Mouse (Mus musculus) kidney, adult 2 months (tissue): ENCODE measurements around the gene Sox5.

Source experiments
- CTCF ChIP-seq: fragments of 200-500 bp; conservative IDR thresholded peaks from 2 replicates; pipeline ENCODE4 v1.5.1; 2011; ENCODE audit warnings: low read depth, mild to moderate bottlenecking, control low read depth, low read length, moderate library complexity, mixed read lengths; ENCODE audit not compliant: insufficient read depth, insufficient read length
- POLR2A ChIP-seq: fragments of 200-500 bp; IDR thresholded peaks from one replicate; pipeline ENCODE4 v1.6.1; 2011; ENCODE audit warnings: low read depth, low read length, control low read depth

DNA sequence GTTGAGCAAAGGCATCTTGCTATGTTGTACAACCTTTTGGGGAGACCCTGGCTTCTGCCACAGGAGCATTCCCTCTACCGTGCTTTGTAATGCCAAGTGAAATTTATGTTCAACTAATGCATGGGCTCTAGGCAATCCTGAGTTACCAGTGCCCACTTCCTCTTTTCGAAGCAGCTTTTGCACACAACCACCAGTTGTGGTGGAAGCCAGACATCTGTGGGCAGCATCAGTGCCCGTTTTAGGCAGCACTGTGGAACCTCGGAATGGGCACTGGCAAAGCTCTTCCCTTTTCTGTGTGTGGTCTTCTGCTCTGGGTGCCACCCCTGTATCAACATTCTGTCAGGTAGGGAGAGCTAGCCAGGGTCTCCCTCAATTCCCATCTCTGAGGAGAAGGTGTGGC, 36.2 kb upstream of the Sox5 start:
- TF ChIP-seq CTCF = no peak
- TF ChIP-seq POLR2A = no peak
